Mouse (Mus musculus): Measurements from ENCODE around the gene Pip4k2a.
"Not testable (repeated sequence)": the region's sequence is repeated elsewhere in the genome, so short reads cannot be mapped to it uniquely, and the experiment has no call there.

Gene Pip4k2a

DNA sequence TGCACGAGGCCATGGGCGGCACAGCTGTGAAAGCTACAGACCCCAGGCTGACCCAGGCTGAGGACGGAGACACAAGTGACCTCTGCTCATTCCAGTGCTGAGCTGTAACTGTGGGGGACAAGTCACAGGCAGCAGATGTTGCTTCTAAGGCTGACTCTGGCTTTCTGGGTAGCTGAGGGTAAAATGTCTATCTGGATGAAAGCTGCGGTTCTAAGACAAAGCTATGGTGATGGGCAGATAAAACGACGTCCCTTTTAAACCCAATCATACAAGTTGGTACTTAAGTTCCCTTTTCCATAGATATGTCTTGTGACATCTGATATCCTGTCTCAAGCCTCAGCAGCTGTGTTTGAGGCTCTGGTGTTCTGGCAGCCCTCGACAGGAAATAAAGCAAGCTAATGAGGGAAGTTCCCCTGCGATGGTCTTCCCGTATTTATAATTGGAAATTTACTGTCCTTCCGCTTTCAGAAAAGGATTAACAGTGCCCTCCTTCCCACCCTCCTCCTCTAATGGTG lies 100.1 kb downstream of the Pip4k2a start:
- no peak for DNase-seq (ENCODE audit: low spot score)

GRCm38 (mm10) chr2:18896015-18896414 lies 101.9 kb downstream of the Pip4k2a start:
- DNase-seq (ENCODE audit: low spot score), result no peak

DNA sequence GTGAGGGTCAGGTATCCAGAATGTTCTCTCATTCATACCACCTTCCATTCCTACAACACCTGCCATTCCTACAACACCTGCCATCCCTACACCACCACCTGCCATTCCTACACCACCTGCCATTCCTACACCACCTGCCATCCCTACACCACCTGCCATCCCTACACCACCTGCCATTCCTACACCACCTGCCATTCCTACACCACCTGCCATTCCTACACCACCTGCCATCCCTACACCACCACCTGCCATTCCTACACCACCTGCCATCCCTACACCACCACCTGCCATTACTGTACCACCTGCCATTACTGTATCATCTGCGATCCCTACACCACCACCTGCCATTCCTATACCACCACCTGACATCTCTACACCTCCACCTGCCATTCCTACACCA lies 104.6 kb downstream of the Pip4k2a start:
- not testable (repeated sequence) for DNase-seq (ENCODE audit: low spot score)

DNA sequence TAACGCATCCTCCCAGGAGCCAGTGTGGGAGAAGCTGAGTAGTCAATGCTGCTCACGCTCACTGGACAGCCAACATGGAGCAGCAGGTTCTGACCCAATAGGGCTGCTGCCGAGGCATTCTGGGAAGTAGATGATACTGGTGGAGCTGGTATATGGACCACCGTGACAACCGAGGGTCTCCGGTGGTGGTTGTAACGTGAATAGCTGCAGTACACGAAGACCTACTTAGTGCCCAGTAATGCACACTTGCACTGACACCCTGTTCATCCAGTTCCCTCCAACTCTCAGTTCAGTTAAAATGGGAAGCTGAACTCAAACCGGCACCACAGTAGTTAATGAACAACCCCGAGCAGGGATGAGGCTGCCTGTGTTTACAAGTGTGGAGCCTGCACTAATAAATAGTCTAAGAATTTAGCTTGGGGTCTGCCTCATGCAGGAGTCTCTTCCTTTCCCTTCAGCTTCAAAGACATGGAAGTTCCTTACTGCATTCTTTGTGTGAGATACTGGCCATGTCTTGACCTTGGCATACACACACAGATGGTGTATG lies 105.9 kb downstream of the Pip4k2a start:
- DNase-seq (ENCODE audit: low spot score), result no peak

DNA sequence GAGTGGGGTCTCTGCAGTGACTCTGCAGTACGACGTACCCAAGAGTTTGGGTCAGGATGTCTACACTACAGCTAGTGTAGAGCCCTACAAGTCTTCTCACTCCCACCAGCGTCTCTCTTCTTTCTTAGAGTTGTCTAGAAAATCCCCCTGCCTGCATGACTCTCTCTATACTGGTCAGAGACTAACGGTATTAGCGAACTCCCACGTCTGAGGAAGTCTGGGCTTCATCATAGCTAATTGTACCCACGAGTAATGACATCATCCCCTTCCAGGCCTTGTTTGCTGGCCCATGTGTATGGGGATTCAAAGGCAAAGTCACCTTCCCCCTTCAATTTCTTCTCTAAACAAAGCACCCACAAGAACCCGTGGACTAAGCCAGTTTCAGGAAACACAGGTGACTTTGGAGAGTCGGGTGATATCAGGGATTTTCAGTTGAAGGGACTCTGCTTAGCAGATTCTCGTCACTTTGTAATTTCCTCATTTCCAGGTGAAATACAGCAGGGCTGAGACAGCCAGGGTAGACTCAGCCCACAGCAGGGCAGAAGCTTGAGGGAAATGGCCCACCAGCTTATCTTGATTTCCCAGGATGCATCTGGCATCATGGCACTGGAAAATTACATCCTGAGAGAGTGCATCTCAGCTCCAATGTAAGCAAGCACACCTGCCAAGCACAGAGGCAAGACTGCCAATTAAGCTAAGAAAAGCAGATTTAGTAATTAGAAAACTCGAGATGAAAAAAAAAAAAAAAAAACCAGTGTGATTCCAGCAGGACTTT lies 107.5 kb downstream of the Pip4k2a start:
- DNase-seq (ENCODE audit: low spot score), result no peak

DNA sequence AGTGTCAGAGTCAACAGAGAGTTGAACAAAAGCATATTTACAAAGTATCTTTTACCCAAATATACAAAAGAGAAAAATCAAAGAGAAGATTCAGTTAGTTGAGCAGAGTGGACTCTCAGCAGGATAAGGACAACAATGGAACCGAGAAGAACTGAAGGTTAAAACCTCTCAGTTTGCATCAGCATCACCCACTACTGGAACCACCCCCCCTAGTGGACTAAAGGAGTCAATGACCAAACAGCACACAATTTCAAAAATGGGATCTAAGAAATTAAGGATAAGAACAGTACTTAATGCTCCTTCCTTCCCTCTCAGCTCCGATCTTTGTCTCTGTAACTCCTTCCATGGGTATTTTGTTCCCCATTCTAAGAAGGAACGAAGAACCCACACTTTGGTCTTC lies 113.6 kb downstream of the Pip4k2a start:
- no peak for DNase-seq (ENCODE audit: low spot score)

GRCm38 (mm10) chr2:18874626-18875025 lies 123.3 kb downstream of the Pip4k2a start:
- no peak for DNase-seq (ENCODE audit: low spot score)

DNA sequence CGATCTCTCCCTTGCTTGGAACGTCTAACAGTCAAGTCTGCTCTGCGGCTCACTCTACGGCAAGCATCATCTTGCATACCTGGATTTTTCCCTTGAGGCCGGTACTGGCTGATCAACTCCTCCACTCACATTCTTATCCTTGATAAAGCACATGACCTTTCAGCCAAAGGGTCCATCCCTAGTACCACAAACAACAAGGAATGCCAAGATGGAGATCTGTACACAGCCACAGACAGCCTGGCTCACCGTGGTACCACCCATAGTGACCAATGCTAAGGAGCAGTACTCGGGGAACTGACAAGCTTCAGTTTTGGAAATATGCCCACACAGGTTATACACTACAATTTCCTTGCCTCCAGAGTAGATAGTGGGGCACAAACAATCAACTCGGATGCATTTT lies 123.9 kb downstream of the Pip4k2a start:
- DNase-seq (ENCODE audit: low spot score), result no peak

DNA sequence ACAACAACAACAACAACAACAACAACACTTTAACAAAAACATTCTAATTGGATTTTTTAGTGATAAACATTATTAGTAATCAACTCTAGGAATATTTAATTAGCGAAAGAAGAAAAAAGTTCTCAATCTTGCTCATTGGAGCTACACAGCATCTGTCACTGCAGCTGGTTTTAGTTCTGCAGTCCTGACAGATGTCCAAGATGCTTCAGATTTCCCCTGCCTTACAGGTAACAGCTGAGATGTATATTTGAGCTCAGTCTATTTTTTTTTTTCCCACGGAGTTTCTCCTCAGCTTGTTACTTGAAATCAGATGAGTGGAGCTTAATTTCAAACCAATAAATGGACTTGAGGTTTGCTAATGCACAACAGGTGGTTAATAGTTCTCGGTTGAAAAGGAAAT lies 124.5 kb downstream of the Pip4k2a start:
- no peak for DNase-seq (ENCODE audit: low spot score)

- DNase-seq (ENCODE audit: low spot score), result peak; percentile 52
Measured at GRCm38 (mm10) chr2:18872797-18873196, 125.1 kb downstream of the Pip4k2a start.

DNA sequence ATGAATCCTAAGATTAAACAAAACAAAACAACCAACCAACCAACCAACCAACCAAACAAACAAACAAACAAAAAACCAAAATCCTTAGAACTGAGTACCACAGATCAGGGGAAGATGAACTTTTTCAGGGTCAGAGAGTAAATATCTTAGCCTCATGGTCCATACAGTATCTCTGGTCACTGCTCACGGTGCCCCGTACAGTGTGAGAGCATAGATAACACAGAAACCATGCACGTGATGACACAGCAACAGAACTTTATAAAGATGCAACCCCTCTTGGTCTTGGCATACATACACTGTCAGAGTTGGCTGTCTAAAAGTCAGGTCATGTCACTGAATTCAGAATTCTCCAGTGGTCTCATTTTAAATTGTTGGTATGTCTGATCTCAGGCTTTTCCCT lies 126.8 kb downstream of the Pip4k2a start:
- no peak for DNase-seq (ENCODE audit: low spot score)

DNA sequence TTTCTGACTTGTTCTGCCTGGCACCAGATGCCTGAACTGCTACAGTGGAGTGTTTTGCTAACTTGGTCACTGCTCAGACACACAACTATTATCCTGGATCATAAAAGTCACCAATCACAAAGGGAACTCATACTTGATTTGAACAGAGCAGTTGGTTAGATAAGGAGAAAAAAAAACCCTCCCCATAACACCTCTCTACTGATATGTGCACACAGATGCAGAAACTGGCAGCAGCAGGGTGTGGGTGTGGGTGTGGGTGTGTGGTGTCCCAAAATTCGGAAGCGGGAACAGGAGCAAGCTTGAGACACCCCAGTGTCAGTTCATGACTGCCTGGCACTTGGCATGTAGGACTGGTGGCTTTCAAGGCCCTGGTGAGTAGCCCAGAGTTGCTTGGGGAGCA lies 130.9 kb downstream of the Pip4k2a start:
- no peak for DNase-seq (ENCODE audit: low spot score)

GRCm38 (mm10) chr2:18864719-18865118 lies 133.2 kb downstream of the Pip4k2a start:
- DNase-seq (ENCODE audit: low spot score), result no peak

- DNase-seq (ENCODE audit: low spot score), result no peak
Measured at GRCm38 (mm10) chr2:18861607-18862158, 136.2 kb downstream of the Pip4k2a start.

GRCm38 (mm10) chr2:18860686-18861085 lies 137.2 kb downstream of the Pip4k2a start:
- DNase-seq (ENCODE audit: low spot score), result no peak

GRCm38 (mm10) chr2:18857952-18858351 lies 140.0 kb downstream of the Pip4k2a start:
- no peak for DNase-seq (ENCODE audit: low spot score)

DNA sequence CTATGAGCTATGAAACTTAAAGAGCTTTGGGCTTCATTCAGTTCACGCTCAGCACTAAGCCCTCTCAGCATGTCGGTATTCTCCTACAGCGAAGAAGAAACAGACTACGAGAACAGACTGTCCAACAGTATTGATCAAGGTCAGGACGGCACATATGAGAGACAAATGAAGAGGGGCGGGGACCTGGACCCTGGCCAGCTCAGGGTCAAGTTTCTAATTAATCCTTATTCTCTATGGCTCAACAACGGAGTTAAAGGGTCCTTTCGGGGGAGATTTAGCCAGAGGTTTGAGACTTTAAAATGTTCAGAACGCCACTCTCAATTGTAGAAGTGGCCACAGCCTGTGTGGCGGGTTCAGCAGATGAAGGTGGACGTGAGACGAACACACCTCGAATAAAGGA lies 141.5 kb downstream of the Pip4k2a start:
- no peak for DNase-seq (ENCODE audit: low spot score)

GRCm38 (mm10) chr2:18855246-18855645 lies 142.7 kb downstream of the Pip4k2a start:
- no peak for DNase-seq (ENCODE audit: low spot score)

DNA sequence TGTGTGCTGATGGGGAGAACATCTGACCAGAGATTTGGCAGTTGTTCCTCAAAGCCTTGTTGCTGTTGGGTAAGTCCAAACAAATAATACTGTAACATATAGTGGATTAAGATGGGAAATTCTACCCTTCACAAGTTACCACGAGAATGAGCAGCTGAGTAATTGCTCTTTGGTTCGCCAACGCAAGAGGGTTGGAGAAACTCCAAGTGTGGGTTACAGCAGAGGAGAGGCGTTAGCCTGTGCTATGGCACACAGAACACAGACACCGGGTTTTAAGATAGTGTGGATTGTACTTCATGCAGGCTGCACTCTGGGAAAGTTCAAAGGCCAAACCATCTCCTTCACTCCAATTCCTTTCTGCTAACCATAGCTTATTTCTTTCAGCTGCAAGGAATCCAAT lies 144.6 kb downstream of the Pip4k2a start:
- DNase-seq (ENCODE audit: low spot score), result no peak

GRCm38 (mm10) chr2:18850657-18851056 lies 147.3 kb downstream of the Pip4k2a start:
- DNase-seq (ENCODE audit: low spot score), result no peak

- DNase-seq (ENCODE audit: low spot score), result no peak
Measured at GRCm38 (mm10) chr2:18848074-18848629, 149.8 kb downstream of the Pip4k2a start.

- no peak for DNase-seq (ENCODE audit: low spot score)
Measured at GRCm38 (mm10) chr2:18842527-18842926, 155.4 kb downstream of the Pip4k2a start.

DNA sequence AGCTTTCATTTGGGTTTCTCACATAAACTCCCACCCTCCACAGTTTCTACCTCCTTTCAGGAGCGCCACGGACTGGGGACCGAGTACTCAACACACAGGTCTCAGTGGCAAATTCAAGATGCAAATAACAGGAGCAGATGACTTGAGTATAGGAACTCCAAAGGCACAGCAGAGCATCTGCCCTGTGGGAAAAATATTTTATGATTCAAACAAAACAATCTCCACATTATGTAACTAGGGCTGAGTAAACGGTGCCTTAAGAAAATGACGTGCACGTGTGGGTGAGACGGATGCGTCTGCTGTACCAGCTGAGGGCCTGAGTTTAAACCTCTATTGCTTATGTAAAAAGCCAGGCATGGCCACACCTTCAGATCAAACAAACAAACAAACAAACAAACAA lies 156.9 kb downstream of the Pip4k2a start:
- no peak for DNase-seq (ENCODE audit: low spot score)
